Mouse (Mus musculus) C2C12 (cell line): ENCODE results near the gene Olfr1212.

Experiments used
- CTCF ChIP-seq: IDR thresholded peaks from one replicate; pipeline ENCODE4 v1.5.1; 2011; ENCODE audit not compliant: control insufficient read depth, insufficient read depth, insufficient read length
- USF1 ChIP-seq: IDR thresholded peaks from one replicate; pipeline ENCODE4 v1.6.1; 2011; ENCODE audit warnings: low read depth, mild to moderate bottlenecking, control low read depth, moderate library complexity

DNA sequence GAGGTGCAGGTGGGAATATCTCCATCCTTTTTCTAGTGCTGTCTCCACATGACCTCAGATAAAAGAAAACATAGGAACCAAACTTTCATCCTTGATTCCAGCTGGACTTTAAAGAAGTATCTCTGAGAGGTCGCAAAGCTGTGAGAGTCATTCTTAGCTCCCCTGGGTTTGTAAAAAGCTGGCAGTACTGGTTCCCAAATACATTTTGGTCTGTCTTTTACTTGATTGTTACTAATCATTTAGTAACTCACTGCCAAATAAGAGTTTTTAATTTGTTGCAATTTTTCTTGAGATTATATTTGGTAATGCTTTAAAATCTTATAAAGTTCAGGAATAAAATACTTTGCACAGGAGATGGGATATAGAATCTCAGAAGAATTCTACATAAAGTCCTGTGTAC, 15.8 kb upstream of the Olfr1212 start, which contains the start of gene Olfr1211:
- TF ChIP-seq USF1 (no peak), CTCF (no peak)
